Mouse (Mus musculus): ENCODE results near the gene Rev3l. TPM values are rescaled to one million over a fixed set of nuclear protein-coding genes. Genes with fewer than 3 reads are reported as not detected.

Gene Rev3l
- 27.8 TPM for polyA plus RNA-seq (2014; fragmentation: Illumina TruSeq; extraction: RNeasy Lipid Tissue Mini Kit (QIAGEN cat#74804); ENCODE audit: low read depth, low replicate concordance)

DNA sequence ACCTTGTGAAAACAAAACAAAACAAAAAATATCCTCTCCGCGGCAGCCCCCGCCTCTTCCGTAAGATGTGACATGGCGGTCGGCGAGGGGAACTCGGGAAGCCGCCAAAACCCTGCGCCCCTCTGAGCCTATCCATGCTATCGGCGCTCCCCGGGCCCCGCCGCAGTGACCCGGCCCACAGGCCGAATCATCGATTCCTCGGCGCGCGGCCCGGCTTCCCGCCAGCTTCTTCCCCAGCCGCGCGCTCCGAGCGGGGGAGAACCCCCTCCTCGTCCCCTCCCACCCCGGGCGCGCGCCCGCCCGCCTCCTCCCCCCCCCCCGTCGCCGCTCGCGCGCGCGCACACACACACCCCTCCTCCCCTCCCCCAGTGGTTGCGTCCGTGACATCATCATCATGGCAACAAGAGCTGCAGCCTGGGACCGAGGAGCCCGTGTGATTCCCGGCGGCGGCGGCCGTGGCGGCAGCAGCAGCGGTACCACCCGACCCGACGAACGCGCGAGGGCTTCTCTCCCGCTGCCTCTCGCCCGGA, at the start of gene Rev3l:
Gene Rev3l (plus strand): TSS at position 383 of the 530 bp plus-strand sequence.

DNA sequence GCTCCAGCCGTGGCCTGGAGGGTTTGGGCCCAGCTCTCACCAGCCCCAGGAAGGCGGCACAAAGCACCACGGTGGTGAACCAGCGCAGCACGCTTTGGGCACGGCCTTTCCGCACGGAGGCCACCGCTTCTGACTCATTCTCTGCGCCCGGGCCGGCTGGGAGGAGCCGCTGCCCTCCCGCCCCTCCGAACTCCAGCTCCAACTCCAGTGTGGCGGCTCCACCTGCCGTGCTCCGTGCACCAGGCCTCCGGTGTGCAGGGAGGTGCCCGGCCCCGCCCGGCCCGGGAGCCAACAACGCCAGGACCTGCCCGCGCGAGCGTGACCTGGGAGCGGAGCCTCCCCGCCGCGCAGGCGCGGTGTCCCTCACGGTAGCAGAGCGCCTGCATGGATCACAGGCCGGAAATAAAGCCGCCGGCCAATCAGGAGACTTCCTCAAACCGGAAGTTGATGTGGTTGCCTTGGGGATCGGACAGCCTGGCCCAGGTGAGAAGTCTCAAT, 167.0 kb downstream of the Rev3l start, which contains the start of gene Mfsd4b4:
Gene Mfsd4b4 (minus strand): TSS at position 365 of the 498 bp plus-strand sequence.

Other genes starting within 250 kb of the Rev3l start
- gene Traf3ip2, start 119.2 kb upstream of the Rev3l start, polyA plus RNA-seq (2014; fragmentation: Illumina TruSeq; extraction: RNeasy Lipid Tissue Mini Kit (QIAGEN cat#74804); ENCODE audit: low read depth, low replicate concordance), result 27.6 TPM
- gene Mfsd4b4, start 167.1 kb downstream of the Rev3l start, polyA plus RNA-seq (2014; fragmentation: Illumina TruSeq; extraction: RNeasy Lipid Tissue Mini Kit (QIAGEN cat#74804); ENCODE audit: low read depth, low replicate concordance), result 10.5 TPM
- gene Mfsd4b2, start 194.8 kb downstream of the Rev3l start, polyA plus RNA-seq (2014; fragmentation: Illumina TruSeq; extraction: RNeasy Lipid Tissue Mini Kit (QIAGEN cat#74804); ENCODE audit: low read depth, low replicate concordance), result 0.12 TPM
- gene Mfsd4b3, start 228.0 kb downstream of the Rev3l start, polyA plus RNA-seq (2014; fragmentation: Illumina TruSeq; extraction: RNeasy Lipid Tissue Mini Kit (QIAGEN cat#74804); ENCODE audit: low read depth, low replicate concordance), result 1.7 TPM